Mouse (Mus musculus): ENCODE measurements at regions not wholly inside any gene's neighbourhood (a gene's known extent, or its start where the extent isn't known, plus 50 kb on each side); places are given as distances from the start of the nearest gene placed in this dataset.

- H3K9me3 ChIP-seq (ENCODE audit: control insufficient read depth, low read length): no peaks in the 10 kb centered on the region
- H3K27ac ChIP-seq (replicated peaks; ENCODE audit: low read depth, low read length): peak overlapping the region; percentile 45
- H3K27me3 ChIP-seq (ENCODE audit: control insufficient read depth, insufficient read depth, low read length): no peaks in the 10 kb centered on the region
- H3K4me3 ChIP-seq (replicated peaks; ENCODE audit: low read depth, low read length): no peak overlapping the region
- H3K4me2 ChIP-seq (ENCODE audit: low read length): no peak overlapping the region; the same call in 1 of the 2 replicates
- no peak for ATAC-seq (ENCODE audit: low FRiP score, low TSS enrichment)
- DNase-seq: peak; percentile 61
- no peaks in the 10 kb centered on the region for H3K36me3 ChIP-seq (ENCODE audit: control insufficient read depth, insufficient read depth, low read length)
- 59% methylated on average over 14 of the region's 14 CpGs for WGBS
- 0 out of 2 replicates have a peak, but pooled peaks cover 16% of the 10 kb centered on the region for H3K4me1 ChIP-seq (ENCODE audit: control insufficient read depth, insufficient read depth, low read length)
- no peak overlapping the region for H3K9ac ChIP-seq (replicated peaks; ENCODE audit: low read length)
Measured at GRCm38 (mm10) chr14:120140791-120141747, 98.8 kb upstream of the Oxgr1 start.

- H3K36me3 ChIP-seq (ENCODE audit: control insufficient read depth, insufficient read depth, low read length): no peaks in the 10 kb centered on the region
- ATAC-seq (ENCODE audit: low FRiP score, low TSS enrichment) (no peak), DNase-seq (no peak)
- no peak overlapping the region for H3K4me2 ChIP-seq (ENCODE audit: low read length)
- H3K9ac ChIP-seq (replicated peaks; ENCODE audit: low read length): no peak overlapping the region
- no peak overlapping the region for H3K4me3 ChIP-seq (replicated peaks; ENCODE audit: low read depth, low read length)
- no peaks in the 10 kb centered on the region for H3K27me3 ChIP-seq (ENCODE audit: control insufficient read depth, insufficient read depth, low read length)
- no peak overlapping the region for H3K27ac ChIP-seq (replicated peaks; ENCODE audit: low read depth, low read length)
- 0 out of 2 replicates have a peak, but pooled peaks cover 16% of the 10 kb centered on the region for H3K4me1 ChIP-seq (ENCODE audit: control insufficient read depth, insufficient read depth, low read length)
- H3K9me3 ChIP-seq (ENCODE audit: control insufficient read depth, low read length): no peaks in the 10 kb centered on the region
- WGBS: 6% methylated on average over 4 of the region's 4 CpGs
Measured at GRCm38 (mm10) chr14:120142281-120142680, 100.0 kb upstream of the Oxgr1 start.

- WGBS: 86% methylated on average over 6 of the region's 6 CpGs
- H3K4me1 ChIP-seq (ENCODE audit: control insufficient read depth, insufficient read depth, low read length): 0 out of 2 replicates have a peak, but pooled peaks cover 13% of the 10 kb centered on the region
- H3K36me3 ChIP-seq (ENCODE audit: control insufficient read depth, insufficient read depth, low read length): no peaks in the 10 kb centered on the region
- ATAC-seq (ENCODE audit: low FRiP score, low TSS enrichment): no peak
- H3K27ac ChIP-seq (replicated peaks; ENCODE audit: low read depth, low read length): no peak overlapping the region
- DNase-seq: no peak
- no peak overlapping the region for H3K4me3 ChIP-seq (replicated peaks; ENCODE audit: low read depth, low read length)
- H3K9ac ChIP-seq (replicated peaks; ENCODE audit: low read length): no peak overlapping the region
- no peak overlapping the region for H3K4me2 ChIP-seq (ENCODE audit: low read length)
- no peaks in the 10 kb centered on the region for H3K27me3 ChIP-seq (ENCODE audit: control insufficient read depth, insufficient read depth, low read length)
- no peaks in the 10 kb centered on the region for H3K9me3 ChIP-seq (ENCODE audit: control insufficient read depth, low read length)
Measured at GRCm38 (mm10) chr14:120144451-120144850, 102.2 kb upstream of the Oxgr1 start.

- WGBS: 83% methylated on average over 11 of the region's 11 CpGs
- no peak overlapping the region for H3K4me2 ChIP-seq (ENCODE audit: low read length)
- no peak for DNase-seq
- H3K9ac ChIP-seq (replicated peaks; ENCODE audit: low read length): no peak overlapping the region
- H3K9me3 ChIP-seq (ENCODE audit: control insufficient read depth, low read length): no peaks in the 10 kb centered on the region
- no peaks in the 10 kb centered on the region for H3K27me3 ChIP-seq (ENCODE audit: control insufficient read depth, insufficient read depth, low read length)
- H3K4me3 ChIP-seq (replicated peaks; ENCODE audit: low read depth, low read length): no peak overlapping the region
- 0 out of 2 replicates have a peak, but pooled peaks cover 7% of the 10 kb centered on the region for H3K4me1 ChIP-seq (ENCODE audit: control insufficient read depth, insufficient read depth, low read length)
- ATAC-seq (ENCODE audit: low FRiP score, low TSS enrichment): no peak
- H3K36me3 ChIP-seq (ENCODE audit: control insufficient read depth, insufficient read depth, low read length): no peaks in the 10 kb centered on the region
- no peak overlapping the region for H3K27ac ChIP-seq (replicated peaks; ENCODE audit: low read depth, low read length)
Measured at GRCm38 (mm10) chr14:120146312-120146711, 104.1 kb upstream of the Oxgr1 start.

GRCm38 (mm10) chr14:120146908-120147770 lies 104.9 kb upstream of the Oxgr1 start:
- H3K4me1 ChIP-seq (ENCODE audit: control insufficient read depth, insufficient read depth, low read length): no peaks in the 10 kb centered on the region
- no peak overlapping the region for H3K9ac ChIP-seq (replicated peaks; ENCODE audit: low read length)
- H3K27me3 ChIP-seq (ENCODE audit: control insufficient read depth, insufficient read depth, low read length): no peaks in the 10 kb centered on the region
- no peak overlapping the region for H3K27ac ChIP-seq (replicated peaks; ENCODE audit: low read depth, low read length)
- no peak overlapping the region for H3K4me2 ChIP-seq (ENCODE audit: low read length)
- no peaks in the 10 kb centered on the region for H3K9me3 ChIP-seq (ENCODE audit: control insufficient read depth, low read length)
- ATAC-seq (ENCODE audit: low FRiP score, low TSS enrichment) (no peak), DNase-seq (no peak)
- no peak overlapping the region for H3K4me3 ChIP-seq (replicated peaks; ENCODE audit: low read depth, low read length)
- H3K36me3 ChIP-seq (ENCODE audit: control insufficient read depth, insufficient read depth, low read length): no peaks in the 10 kb centered on the region
- WGBS: 83% methylated on average over 8 of the region's 8 CpGs

- Histone ChIP-seq H3K4me3 (replicated peaks; ENCODE audit: low read depth, low read length) (no peak overlapping the region), H3K4me2 (ENCODE audit: low read length) (no peak overlapping the region), H3K9me3 (ENCODE audit: control insufficient read depth, low read length) (no peaks in the 10 kb centered on the region), H3K27ac (replicated peaks; ENCODE audit: low read depth, low read length) (no peak overlapping the region), H3K36me3 (ENCODE audit: control insufficient read depth, insufficient read depth, low read length) (no peaks in the 10 kb centered on the region), H3K27me3 (ENCODE audit: control insufficient read depth, insufficient read depth, low read length) (no peaks in the 10 kb centered on the region), H3K9ac (replicated peaks; ENCODE audit: low read length) (no peak overlapping the region), H3K4me1 (ENCODE audit: control insufficient read depth, insufficient read depth, low read length) (no peaks in the 10 kb centered on the region)
- WGBS: 87% methylated on average over 11 of the region's 11 CpGs
- DNase-seq: no peak
- ATAC-seq (ENCODE audit: low FRiP score, low TSS enrichment): no peak
Measured at GRCm38 (mm10) chr14:120148803-120149202, 106.6 kb upstream of the Oxgr1 start.

- no peaks in the 10 kb centered on the region for H3K27me3 ChIP-seq (ENCODE audit: control insufficient read depth, insufficient read depth, low read length)
- DNase-seq (no peak), ATAC-seq (ENCODE audit: low FRiP score, low TSS enrichment) (no peak)
- H3K4me1 ChIP-seq (ENCODE audit: control insufficient read depth, insufficient read depth, low read length): 0 out of 2 replicates have a peak, but pooled peaks cover under 1% of the 10 kb centered on the region
- H3K9ac ChIP-seq (replicated peaks; ENCODE audit: low read length): no peak overlapping the region
- H3K9me3 ChIP-seq (ENCODE audit: control insufficient read depth, low read length): no peaks in the 10 kb centered on the region
- H3K4me3 ChIP-seq (replicated peaks; ENCODE audit: low read depth, low read length): no peak overlapping the region
- no peak overlapping the region for H3K4me2 ChIP-seq (ENCODE audit: low read length)
- 82% methylated on average over 11 of the region's 11 CpGs for WGBS
- no peak overlapping the region for H3K27ac ChIP-seq (replicated peaks; ENCODE audit: low read depth, low read length)
- no peaks in the 10 kb centered on the region for H3K36me3 ChIP-seq (ENCODE audit: control insufficient read depth, insufficient read depth, low read length)
Measured at GRCm38 (mm10) chr14:120149341-120149741, 107.1 kb upstream of the Oxgr1 start.

- WGBS: 96% methylated on average over 1 of the region's 1 CpGs
- H3K4me1 ChIP-seq (ENCODE audit: control insufficient read depth, insufficient read depth, low read length): peaks cover 6% of the 10 kb centered on the region
- H3K9ac ChIP-seq (replicated peaks; ENCODE audit: low read length): no peak overlapping the region
- no peak for ATAC-seq (ENCODE audit: low FRiP score, low TSS enrichment)
- H3K4me2 ChIP-seq (ENCODE audit: low read length): no peak overlapping the region
- no peaks in the 10 kb centered on the region for H3K36me3 ChIP-seq (ENCODE audit: control insufficient read depth, insufficient read depth, low read length)
- H3K9me3 ChIP-seq (ENCODE audit: control insufficient read depth, low read length): no peaks in the 10 kb centered on the region
- H3K4me3 ChIP-seq (replicated peaks; ENCODE audit: low read depth, low read length): no peak overlapping the region
- no peak for DNase-seq
- no peaks in the 10 kb centered on the region for H3K27me3 ChIP-seq (ENCODE audit: control insufficient read depth, insufficient read depth, low read length)
- H3K27ac ChIP-seq (replicated peaks; ENCODE audit: low read depth, low read length): no peak overlapping the region
Measured at GRCm38 (mm10) chr14:120150589-120150988, 108.4 kb upstream of the Oxgr1 start.

Data from midbrain, embryonic 14.5 days (tissue).